ENCODE assay signal across 9 mouse cellular contexts in the genomic region with DNA sequence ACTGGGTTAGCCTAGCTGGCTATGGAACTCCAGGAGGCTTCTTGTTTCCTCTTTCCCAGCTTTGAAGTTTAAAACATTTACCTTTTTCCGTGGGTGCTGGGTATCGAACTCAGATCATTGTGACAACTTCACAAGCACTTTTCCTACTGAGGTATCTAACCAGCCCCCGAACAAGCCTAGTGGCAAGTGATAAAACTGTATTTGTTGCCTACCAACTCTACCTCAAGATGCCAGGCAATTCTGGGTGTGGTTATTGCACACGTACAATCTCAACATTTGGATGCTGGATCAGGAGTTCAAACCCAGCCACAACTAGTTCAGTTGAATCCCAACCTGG. TPM values are rescaled to one million over a fixed set of nuclear protein-coding genes. Genes with fewer than 3 reads are reported as not detected.
DNase-seq lines count a peak whose midpoint lies in the region; ATAC-seq lines count a peak whose summit lies in the region.
"Had no signal": no experiment of that assay in that cellular context is flagged by ENCODE, and none has a peak within 500 bp of the region (broad histone marks: within the 10 kb centered on the region; RNA-seq: fewer than 3 reads in every experiment).

No protein-coding gene starts in this region.

- no peaks in the 10 kb centered on the region for H3K27me3 ChIP-seq in heart, embryonic 13.5 days (replicated peaks)
- 0 out of 2 replicates have a peak, but pooled peaks cover under 1% of the 10 kb centered on the region for H3K27me3 ChIP-seq in embryonic facial prominence, embryonic 10.5 days (replicated peaks; ENCODE audit: low read depth, poor library complexity, severe bottlenecking)
- H3K27me3 ChIP-seq in liver, embryonic 12.5 days (replicated peaks), result no peaks in the 10 kb centered on the region

- H3K9ac ChIP-seq in heart, embryonic 13.5 days, result no peak overlapping the region
- H3K9ac ChIP-seq in liver, embryonic 12.5 days, result no peak overlapping the region

- no peaks in the 10 kb centered on the region for H3K9me3 ChIP-seq in heart, embryonic 13.5 days
- H3K9me3 ChIP-seq in embryonic facial prominence, embryonic 10.5 days, result no peaks in the 10 kb centered on the region
- no peaks in the 10 kb centered on the region for H3K9me3 ChIP-seq in liver, embryonic 12.5 days (replicated peaks)

- H3K27ac ChIP-seq in heart, embryonic 13.5 days (replicated peaks), result peak overlapping the region; percentile 81; the same call in 1 of the 2 replicates
- H3K27ac ChIP-seq in embryonic facial prominence, embryonic 10.5 days (replicated peaks), result peak overlapping the region; percentile 90
- H3K27ac ChIP-seq in liver, embryonic 12.5 days, result peak overlapping the region; percentile 91; the same call in 1 of the 2 replicates

- H3K4me2 ChIP-seq in heart, embryonic 13.5 days, result peak overlapping the region; percentile 79
- H3K4me2 ChIP-seq in liver, embryonic 12.5 days, result peak overlapping the region; percentile 85

- H3K4me3 ChIP-seq in heart, embryonic 13.5 days, result no peak overlapping the region
- H3K4me3 ChIP-seq in embryonic facial prominence, embryonic 10.5 days, result no peak overlapping the region
- H3K4me3 ChIP-seq in liver, embryonic 12.5 days, result no peak overlapping the region

- WGBS in heart, embryonic 13.5 days, result 81% methylated on average over 4 of the region's 4 CpGs
- WGBS in embryonic facial prominence, embryonic 10.5 days, result 88% methylated on average over 4 of the region's 4 CpGs
- WGBS in liver, embryonic 12.5 days (ENCODE audit: insufficient replicate concordance), result 61% methylated on average over 4 of the region's 4 CpGs

- DNase-seq in heart, postnatal 36 days, result no peak
- peak; percentile 56 for DNase-seq in A20 (ENCODE audit: low read depth, low spot score)
- DNase-seq in embryonic facial prominence, embryonic 10.5 days (ENCODE audit: low spot score), result no peak
- DNase-seq in layer of hippocampus, postnatal 25 days (ENCODE audit: extremely low spot score in 1 of 2, low spot score in 1 of 2), result no peak
- no peak for DNase-seq in frontal cortex, postnatal 25 days (ENCODE audit: low spot score in 2 of 2)
- DNase-seq: kidney, postnatal 4 days had no signal

- no peak for ATAC-seq in heart, embryonic 13.5 days (ENCODE audit: extremely low read depth, insufficient number of reproducible peaks, low FRiP score, low TSS enrichment)
- ATAC-seq in liver, embryonic 12.5 days, result no peak
- ATAC-seq in megakaryocyte progenitor cell, adult 5-6 weeks (replicated peaks; ENCODE audit: poor library complexity), result no peak

- intact Hi-C loops in heart, postnatal 36 days (cut with DNase I), result loop anchor here (2.0 kb wide), 1 partner anchor 18 kb away; the partner anchor contains the start of gene Maff

- H3K36me3 ChIP-seq in heart, embryonic 13.5 days, result no peaks in the 10 kb centered on the region
- H3K36me3 ChIP-seq in embryonic facial prominence, embryonic 10.5 days (replicated peaks), result no peaks in the 10 kb centered on the region
- H3K36me3 ChIP-seq in liver, embryonic 12.5 days, result no peaks in the 10 kb centered on the region

- peaks cover 33% of the 10 kb centered on the region for H3K4me1 ChIP-seq in heart, embryonic 13.5 days
- H3K4me1 ChIP-seq in embryonic facial prominence, embryonic 10.5 days, result peaks cover 39% of the 10 kb centered on the region
- peaks cover 63% of the 10 kb centered on the region for H3K4me1 ChIP-seq in liver, embryonic 12.5 days

RNA-seq across cellular contexts. Expression of gene Pla2g6, which starts 0.7 kb away (rescaled TPM):
- 12.2 and 12.7 TPM in 2 replicates for polyA plus RNA-seq in heart, embryonic 13.5 days (2015; fragmentation: Nextera tagmentation; extraction: Ambion mirVana)
- 1 to 10 TPM; 8.1 to 8.7 TPM for total RNA-seq in heart, postnatal 36 days (2021)
- polyA plus RNA-seq in embryonic facial prominence, embryonic 10.5 days (2016; fragmentation: Nextera tagmentation; extraction: Ambion mirVana), result 18.4 and 20.4 TPM in 2 replicates
- polyA plus RNA-seq in liver, embryonic 12.5 days (2016; fragmentation: Nextera tagmentation; extraction: Ambion mirVana), result 16.8 and 17.3 TPM in 2 replicates
- 10 to 100 TPM; 24.2 to 24.3 TPM for total RNA-seq in layer of hippocampus, postnatal 25 days (2021)
- 6.9 and 8.4 TPM in 2 replicates for total RNA-seq in megakaryocyte progenitor cell, adult 5-6 weeks (2015)
- 6.6 and 6.9 TPM in 2 replicates for total RNA-seq in megakaryocyte progenitor cell, adult 5-6 weeks (2017)

RNA-seq across cellular contexts. Expression of gene Maff, which starts 17.5 kb away (rescaled TPM):
- polyA plus RNA-seq in heart, embryonic 13.5 days (2015; fragmentation: Nextera tagmentation; extraction: Ambion mirVana), result 1.7 and 2.0 TPM in 2 replicates
- total RNA-seq in heart, postnatal 36 days (2021), result 10 to 100 TPM in 1 of 2 experiments, 1 to 10 TPM in 1; 9.0 to 10.5 TPM
- polyA plus RNA-seq in embryonic facial prominence, embryonic 10.5 days (2016; fragmentation: Nextera tagmentation; extraction: Ambion mirVana), result 1.2 and 1.8 TPM in 2 replicates
- 1.1 and 2.8 TPM in 2 replicates for polyA plus RNA-seq in liver, embryonic 12.5 days (2016; fragmentation: Nextera tagmentation; extraction: Ambion mirVana)
- total RNA-seq in layer of hippocampus, postnatal 25 days (2021), result 1 to 10 TPM in 1 of 2 experiments, under 1 TPM in 1; 0.61 to 1.0 TPM
- 3.2 and 3.9 TPM in 2 replicates for total RNA-seq in megakaryocyte progenitor cell, adult 5-6 weeks (2015)
- total RNA-seq in megakaryocyte progenitor cell, adult 5-6 weeks (2017), result 1.5 and 1.7 TPM in 2 replicates

RNA-seq across cellular contexts. Expression of gene Baiap2l2, which starts 43.6 kb away (rescaled TPM):
- polyA plus RNA-seq in heart, embryonic 13.5 days (2015; fragmentation: Nextera tagmentation; extraction: Ambion mirVana), result 10.6 and 12.4 TPM in 2 replicates
- under 1 TPM in 1 of 2 experiments, not detected in 1; 0.50 TPM for total RNA-seq in heart, postnatal 36 days (2021)
- polyA plus RNA-seq in embryonic facial prominence, embryonic 10.5 days (2016; fragmentation: Nextera tagmentation; extraction: Ambion mirVana), result 2.5 and 6.0 TPM in 2 replicates
- polyA plus RNA-seq in liver, embryonic 12.5 days (2016; fragmentation: Nextera tagmentation; extraction: Ambion mirVana), result 1.2 and 1.4 TPM in 2 replicates
- 1 to 10 TPM; 3.3 to 4.2 TPM for total RNA-seq in layer of hippocampus, postnatal 25 days (2021)
- total RNA-seq in megakaryocyte progenitor cell, adult 5-6 weeks (2015), result 0.27 and 0.34 TPM in 2 replicates
- total RNA-seq in megakaryocyte progenitor cell, adult 5-6 weeks (2017), result not detected in 2 replicates
